Mouse (Mus musculus) embryonic fibroblast, embryonic 13.5 days (primary cell): ENCODE measurements around the gene Adamts4.

ENCODE experiments used
- CTCF ChIP-seq: IDR thresholded peaks from 2 replicates; pipeline ENCODE4 v1.5.1; 2011; ENCODE audit warnings: mild to moderate bottlenecking, control low read depth, low read length, moderate library complexity, borderline replicate concordance; ENCODE audit not compliant: insufficient read depth
- POLR2A ChIP-seq: IDR thresholded peaks from 2 replicates; pipeline ENCODE4 v1.6.1; 2011; ENCODE audit warnings: low read depth, mild to moderate bottlenecking, control low read depth, low read length, moderate library complexity

DNA sequence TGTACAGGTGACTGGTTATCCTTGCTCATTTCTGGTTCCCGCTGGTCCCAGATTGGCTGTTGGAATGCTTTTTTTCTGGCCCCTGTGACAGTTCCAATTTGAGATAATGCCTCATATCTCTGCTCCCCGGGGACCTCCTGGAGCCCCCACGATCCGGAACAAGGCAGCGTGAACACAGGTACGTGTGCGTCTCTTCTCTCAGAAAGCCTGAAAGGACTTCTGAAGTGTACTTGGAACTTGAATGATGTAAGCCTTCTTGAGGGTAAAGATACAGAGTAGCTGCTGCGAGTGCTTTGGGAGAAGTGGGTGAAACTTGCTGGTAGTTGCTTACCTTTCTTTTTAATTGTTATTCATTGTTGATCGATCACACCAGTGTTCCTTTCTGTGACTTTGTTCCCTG, 21.0 kb downstream of the Adamts4 start:
- TF ChIP-seq CTCF: no peak
- TF ChIP-seq POLR2A: no peak
